Mouse (Mus musculus): ENCODE results near the gene Rhoa.
"Not testable (repeated sequence)": the region's sequence is repeated elsewhere in the genome, so short reads cannot be mapped to it uniquely, and the experiment has no call there.

Gene Rhoa

DNA sequence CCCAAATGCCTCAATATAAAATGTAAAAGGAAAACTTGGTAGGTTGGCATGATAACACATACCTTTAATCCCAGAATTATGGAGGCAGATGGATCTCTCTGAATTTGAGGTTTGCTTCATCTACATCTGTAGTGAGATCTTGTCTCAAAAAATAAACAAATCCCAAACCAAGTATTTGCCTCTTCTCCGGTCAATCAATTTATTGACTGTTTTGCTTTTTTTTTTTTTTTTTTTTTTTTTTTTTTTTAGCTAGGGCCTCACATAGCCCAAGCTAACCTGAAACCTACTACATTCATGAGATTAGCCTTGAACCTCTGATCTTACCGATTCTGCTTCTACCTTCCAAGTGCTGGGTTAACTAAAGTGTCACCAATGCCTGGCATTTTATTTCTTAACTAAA, 16.6 kb upstream of the Rhoa start:
- DNase-seq = no peak

DNA sequence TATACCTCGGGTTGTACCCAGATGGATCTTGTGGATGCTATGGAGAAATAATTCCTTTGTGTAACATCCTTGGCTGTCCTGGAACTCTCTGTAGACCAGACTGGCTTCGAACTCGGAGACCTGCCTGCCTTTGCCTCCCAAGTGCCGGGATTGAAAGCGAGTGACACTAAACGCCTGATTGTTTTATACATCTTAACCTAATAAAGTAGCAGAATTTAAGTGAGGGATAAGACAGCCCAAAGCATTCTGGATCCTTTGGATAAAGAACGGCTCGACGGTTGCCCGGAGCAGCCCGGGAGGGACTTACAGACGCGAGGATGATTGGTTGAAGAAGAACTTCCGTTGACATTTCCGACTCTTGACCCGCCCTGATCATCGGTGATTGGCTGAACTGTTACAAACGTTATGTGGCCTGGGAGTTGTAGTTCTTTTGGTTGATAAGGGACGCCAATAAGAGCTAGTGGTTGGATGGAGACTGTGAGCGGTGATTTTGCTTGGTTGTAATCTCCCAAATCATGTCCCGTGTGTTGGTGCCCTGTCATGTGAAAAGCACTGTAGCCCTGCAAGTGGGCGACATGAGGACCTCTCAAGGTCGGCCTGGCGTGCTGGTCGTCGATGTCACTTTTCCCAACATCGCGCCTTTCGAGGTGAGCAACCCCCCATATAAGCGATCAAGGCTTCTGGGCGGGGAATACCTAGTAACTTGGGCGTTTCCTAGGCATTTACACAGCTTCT, 15.7 kb upstream of the Rhoa start, which contains the start of gene Nicn1:
Gene Nicn1 (plus strand): TSS at position 414 of the 735 bp plus-strand sequence.
- DNase-seq = peak; percentile 73 to 76

DNA sequence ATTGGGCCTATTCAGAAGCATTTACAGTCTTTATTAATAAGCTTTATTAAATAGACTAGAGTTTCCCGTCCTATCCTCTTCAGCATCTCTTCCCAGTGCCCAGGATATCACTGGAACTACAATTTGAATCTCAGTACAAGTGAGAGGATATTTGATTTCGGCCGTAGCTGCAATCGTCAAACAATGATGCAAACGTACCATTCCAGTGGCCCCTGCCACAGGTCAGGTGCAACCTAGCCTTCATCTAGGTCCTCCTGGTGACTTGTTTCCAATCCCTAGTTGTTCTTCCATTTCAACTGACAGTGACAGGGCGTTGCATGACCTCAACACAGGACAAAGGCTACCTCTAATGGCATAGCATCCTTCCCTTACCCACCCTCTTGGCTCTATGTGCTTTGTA, 15.2 kb upstream of the Rhoa start:
- DNase-seq = no peak

DNA sequence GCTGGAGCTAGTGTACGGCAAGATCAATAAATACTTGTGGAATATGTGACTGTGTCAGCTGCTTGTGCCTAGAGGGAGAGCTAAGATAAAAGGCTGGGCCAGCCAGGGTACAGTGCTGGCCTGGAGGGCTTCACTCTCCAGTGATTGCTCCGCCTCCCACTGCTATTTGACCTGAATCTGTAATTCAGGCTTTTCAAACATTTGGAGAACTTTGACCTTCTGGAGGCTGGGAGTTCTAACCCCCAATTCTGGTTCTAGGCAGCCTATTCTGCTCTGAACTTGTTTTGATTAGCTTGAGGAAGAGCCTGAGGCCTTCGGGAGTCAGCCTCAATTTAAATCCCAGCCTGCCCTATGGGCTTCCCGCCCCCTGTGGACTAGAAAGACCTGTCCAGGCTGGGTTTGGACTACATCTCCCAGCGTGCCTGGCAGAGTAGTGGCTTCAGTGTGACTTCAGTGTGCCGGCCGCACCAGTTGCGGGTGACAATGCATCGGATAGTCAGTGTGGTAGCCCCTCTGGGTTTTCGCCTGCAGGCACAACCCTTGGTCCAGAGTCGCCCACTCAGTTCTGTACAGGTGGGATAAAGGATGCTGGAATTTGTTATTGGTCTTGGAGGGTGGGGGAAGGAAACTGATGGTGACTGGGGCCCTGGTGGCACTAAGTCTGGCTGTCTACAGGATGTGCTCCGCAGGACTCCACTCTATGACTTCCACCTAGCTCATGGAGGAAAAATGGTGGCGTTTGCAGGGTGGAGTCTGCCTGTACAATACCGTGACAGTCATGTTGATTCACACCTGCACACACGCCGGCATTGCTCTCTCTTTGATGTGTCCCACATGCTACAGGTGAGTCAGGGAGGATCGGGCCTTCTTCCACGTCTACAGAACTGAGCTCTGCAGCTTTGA, 9.2 kb upstream of the Rhoa start, which contains the start of gene Amt:
Gene Amt (plus strand): TSS at position 401 of the 903 bp plus-strand sequence.
- DNase-seq = no peak

DNA sequence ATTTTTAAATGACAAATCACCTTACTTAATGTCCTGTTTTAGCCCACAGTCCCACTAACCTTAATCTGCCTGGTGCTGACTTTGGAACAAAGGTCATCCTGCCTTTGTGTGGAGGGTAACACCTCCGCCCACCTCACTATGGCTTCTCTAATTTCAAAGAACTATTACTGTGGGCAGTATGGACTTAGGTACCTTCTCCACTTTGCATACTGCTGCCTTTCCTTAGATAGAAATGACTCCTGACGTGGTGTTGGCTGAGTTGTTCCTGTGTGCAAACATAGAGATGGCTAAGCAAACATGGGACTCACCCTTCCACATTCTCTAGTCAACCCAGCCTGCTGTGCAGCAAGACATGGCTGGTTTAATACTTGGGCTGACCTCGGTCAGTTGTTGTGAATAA, 4.1 kb upstream of the Rhoa start:
- no peak for DNase-seq

DNA sequence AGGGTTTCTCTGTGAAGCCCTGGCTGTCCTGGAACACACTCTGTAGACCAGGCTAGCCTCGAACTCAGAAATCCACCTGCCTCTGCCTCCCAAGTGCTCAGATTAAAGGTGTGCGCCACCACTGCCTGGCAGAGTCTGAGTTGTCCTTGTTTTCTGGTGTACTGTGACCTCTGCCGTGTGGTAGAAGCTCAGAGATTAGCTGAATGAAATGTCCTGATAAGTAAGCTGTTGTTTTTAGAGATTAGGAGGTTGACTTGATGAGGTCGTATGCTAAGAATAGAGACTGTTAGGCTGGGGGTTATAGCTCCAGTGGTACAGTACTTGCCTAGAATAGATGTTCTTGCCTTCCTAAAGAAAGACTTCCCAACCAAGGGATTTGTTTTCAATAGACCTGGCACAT, 1.2 kb upstream of the Rhoa start:
- DNase-seq = no peak

DNA sequence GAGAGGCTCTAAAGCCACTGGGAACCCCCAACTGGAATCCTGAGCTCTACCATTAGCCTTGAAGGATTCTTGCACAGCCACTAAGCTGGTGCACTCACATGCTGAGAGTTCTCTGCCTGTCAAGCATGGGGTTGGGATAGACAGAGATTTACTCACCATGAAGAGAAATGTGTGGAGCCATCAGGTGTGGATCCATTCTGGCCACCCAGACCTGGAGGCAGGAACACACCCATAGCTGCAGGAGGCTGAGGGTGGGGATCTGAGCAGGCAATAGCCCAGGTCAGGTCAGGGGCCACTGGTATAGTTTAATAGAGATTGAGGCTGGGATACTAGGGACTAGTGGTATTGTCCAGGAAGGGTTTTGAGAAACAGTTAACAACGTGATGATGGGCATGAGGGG, 759 bp upstream of the Rhoa start:
- DNase-seq = no peak

DNA sequence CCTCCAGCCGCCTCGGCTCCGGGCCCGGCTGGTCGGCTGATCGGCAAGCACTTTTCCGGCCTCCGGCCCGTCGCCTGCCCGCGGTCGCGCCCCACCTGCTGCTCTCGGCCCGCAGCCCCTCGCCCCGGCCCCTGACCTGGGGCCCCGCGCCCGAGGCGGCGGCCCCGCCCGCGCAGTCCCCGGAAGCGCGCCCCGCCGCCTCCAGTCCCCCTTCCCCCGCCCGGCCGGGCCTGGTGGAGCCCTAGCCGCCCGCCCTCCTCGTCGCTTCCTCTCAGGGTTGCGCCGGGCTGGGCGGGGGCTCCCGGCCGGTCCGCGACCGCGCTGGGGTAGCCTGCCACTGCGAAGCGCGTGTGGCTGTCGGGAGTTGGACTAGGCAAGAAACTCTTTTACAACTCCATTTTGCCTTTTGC, 647 bp downstream of the Rhoa start:
- peak; percentile 82 to 84 for DNase-seq

DNA sequence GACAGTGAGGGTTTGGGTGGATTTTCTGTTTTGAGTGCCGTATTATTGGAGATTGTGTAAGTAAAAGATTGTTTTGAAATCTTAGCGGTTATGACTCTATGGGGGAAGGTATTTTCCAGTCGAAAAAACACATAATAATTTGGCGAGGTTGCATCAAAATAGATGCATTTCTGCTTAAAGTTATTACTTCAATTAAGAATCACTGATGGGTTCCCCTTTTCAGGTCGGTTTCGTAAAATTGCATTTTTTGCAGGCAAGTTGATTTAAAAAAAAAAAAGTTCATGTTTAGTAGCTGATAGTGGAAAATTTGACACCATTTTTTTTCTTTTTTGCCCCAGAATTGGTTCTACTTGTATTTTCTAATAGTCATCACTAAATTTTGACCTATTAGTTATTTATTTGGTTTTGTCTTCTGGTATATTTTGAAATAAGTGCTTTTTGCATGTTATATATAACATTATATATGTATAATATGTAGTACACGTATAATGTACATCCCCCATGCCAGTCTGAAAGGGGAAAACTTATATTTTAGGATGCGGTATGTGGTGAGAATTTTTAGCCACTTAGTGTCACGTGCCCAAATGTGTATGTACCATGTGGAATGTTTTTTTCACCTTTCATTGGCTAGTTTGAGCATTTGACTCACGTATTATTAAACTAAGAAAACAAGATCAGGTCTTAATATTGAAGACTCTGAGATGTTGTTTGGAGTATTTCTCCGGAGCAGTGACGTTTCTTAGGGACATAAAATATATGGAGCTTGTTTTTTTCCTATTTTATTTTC, 1.3 kb downstream of the Rhoa start:
- no peak for DNase-seq

DNA sequence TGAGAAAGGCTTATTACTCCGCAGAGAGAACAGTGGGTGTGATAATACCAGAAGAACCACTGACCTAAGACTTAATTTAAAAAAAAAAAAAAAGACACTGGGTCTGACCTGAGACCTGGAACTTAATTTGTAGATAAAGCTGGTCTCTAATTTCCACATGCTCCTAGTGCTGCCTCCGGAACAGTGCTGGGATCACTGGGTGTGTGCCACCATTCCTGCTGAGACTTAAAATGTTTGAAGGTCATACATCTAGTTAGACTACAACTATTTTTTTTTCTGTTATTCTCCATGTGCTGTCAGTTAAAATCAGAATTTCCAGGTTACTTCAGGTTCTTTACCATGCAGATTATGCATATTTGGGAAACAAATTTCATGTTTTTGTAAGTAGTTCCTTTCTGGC, 2.2 kb downstream of the Rhoa start:
- no peak for DNase-seq

DNA sequence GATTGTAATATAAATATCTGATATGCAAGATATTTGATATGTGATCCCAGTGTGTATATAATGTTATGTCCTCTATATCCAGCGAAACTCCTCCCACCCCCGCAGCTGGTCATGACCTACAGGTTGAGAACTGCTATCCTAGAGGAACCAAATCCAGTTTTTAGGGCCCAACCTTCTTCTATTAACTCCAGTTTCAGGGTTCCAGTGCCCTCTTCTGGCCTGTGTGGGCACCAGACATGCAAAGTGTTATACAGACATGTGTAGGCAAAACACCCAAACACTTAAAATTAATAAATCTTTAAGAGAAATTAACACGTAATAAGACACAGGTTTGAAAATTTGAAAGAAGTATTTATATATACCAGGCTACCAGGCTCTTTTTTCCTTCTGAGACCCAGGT, 11.6 kb downstream of the Rhoa start:
- DNase-seq = no peak

DNA sequence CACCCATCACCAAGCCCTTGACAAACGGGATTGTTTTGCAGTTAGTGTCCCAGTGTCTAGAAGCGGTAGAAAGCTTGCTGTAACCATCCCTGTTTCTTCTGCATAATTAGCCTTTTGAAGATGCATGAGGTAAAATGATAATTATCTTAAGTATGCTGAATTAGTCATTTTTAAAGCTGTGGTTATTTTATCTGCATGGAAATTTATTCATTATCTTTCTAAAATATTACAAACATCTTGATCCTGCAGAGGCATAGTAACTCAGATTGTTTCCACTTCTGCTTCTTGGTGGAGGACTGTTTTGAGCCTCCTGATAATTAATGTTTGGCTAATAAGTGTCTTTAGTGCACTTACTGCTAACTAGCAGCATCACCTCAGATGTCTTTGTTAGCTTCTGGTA, 12.5 kb downstream of the Rhoa start:
- DNase-seq = no peak

DNA sequence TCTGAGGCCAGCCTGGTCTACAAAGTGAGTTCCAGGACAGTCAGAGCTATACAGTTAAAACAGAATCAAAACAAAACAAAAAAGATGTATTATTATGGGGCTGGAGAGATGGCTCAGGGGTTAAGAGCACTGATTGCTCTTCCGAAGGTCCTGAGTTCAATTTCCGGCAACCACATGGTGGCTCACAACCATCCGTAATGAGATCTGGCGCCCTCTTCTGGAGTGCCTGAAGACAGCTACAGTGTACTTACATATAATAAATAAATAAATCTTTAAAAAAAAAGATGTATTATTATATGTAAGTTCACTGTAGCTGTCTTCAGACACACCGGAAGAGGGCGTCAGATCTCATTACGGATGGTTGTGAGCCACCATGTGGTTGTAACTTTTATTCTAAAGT, 16.1 kb downstream of the Rhoa start:
- DNase-seq = not testable (repeated sequence)

DNA sequence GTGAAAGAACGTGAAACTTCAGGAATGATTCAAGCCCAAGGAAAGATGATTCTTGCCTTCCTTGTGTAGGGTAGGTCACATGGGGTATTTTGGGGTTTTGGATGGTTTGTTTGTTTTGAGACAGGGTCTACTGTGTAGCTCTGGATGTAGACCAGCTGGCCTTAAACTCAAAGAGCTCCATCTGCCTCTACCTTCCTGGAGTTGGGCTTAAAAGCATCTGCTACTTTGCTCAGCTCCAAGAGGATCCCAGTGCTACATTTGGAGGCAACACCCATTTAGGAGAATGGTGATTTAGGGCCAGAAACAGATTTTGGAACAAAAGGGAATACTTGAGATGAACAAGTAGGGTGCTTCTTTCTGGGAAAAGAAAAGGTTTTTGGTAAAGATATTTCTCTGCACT, 18.9 kb downstream of the Rhoa start:
- no peak for DNase-seq

DNA sequence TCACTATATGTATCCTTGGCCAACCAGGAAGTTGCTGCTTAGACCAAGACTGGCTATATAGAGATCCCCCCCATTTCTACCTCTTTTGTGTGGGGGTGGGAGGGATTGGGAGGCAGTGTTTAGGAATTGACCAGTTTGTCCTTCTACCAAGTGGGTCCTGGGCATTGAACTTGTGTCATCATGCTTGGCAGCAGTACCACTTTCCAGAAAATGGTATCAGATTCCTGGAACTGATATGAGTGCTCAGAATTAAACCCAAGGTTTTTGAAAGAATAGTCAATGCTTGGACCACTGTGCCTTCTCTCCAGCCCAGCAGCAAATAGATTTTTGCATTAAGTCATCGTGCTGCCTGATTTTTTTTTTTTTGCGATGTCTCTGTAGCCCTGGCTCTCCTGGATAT, 19.9 kb downstream of the Rhoa start:
- DNase-seq = no peak

DNA sequence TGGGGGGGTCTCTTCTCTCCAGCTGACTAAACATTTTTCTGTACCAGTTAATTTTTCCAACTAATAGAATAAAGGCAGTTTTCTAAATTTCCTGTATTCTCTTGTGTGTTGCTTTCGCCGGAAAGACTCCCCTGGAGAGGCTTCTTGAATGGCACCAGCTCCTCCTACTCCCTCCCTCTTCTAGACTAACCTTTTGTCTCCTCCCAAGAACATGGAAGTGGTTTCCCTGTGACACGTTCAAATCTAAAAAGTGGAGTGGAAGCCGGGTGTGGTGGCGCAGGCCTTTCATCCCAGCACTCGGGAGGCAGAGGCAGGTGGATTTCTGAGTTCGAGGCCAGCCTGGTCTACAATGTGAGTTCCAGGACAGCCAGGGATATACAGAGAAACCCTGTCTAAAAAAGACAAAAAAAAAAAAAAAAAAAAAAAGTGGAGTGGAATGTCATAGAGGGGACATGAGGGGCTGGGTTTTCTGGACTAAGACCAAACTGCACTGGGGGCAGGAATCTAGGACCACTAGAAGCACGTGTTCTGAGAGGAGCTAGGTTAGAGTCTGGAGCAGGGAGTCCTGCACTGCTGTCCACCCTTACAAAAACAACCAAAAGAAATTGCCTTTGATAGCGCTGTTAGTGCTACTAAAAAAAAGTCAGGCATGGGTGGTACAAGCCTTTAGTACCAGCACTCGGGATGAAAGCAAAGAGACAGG, 32.1 kb downstream of the Rhoa start:
- no peak for DNase-seq

DNA sequence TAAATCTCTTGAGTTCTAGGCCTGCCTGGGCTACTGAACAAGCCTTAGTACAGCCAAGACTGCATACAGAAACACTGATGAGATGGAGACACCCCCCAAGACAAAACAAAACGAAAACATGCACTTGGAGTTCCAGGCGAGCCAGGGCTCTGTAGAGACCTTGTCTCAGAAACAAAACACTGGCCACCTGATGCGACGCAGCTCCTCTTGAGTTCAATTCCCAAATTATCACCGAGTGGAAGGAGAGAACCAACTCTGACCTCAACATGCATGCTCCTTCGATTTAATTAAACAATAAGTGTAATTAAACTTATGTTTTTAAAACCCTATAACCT, 32.6 kb downstream of the Rhoa start:
- DNase-seq = no peak

DNA sequence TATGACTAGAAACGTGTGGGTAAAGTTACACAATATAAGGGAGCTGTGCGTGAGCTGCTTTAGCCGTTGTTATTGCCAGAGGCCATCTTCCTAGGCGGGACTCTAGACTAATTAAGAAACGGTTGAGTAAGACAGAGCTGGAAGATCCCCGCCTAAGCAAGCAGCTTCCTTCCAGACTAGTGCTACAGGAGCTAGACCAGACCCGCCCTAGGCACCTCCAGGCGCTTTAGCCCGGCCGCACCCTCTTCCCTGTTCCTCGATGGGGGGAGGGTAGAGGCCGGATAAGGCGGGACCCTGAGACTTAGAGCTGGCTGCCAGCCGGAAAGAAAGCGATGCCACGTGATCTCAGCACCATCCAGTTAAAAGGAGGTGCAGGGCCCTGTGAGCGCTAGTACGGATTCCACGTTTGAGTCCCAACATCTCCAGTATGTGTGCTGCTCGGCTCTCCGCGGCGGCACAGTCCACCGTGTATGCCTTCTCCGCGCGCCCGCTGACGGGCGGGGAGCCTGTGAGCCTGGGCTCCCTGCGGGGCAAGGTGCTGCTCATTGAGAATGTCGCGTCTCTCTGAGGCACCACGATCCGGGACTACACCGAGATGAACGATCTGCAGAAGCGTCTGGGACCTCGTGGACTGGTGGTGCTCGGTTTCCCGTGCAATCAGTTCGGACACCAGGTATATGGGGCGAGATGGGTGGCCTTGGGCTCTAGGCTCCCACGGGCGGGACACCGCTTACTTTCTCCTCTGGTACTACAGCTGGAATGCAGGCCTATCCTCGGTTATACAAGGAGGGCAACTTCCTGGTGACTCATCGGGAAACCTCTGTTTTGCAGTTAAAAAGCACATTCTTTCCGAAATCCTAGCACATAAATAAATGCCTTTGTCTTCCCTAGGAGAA, 33.2 kb downstream of the Rhoa start, which contains the start of gene Gpx1:
Gene Gpx1 (plus strand): TSS at position 18 of the 896 bp plus-strand sequence.
- DNase-seq = peak; percentile 81 to 86

DNA sequence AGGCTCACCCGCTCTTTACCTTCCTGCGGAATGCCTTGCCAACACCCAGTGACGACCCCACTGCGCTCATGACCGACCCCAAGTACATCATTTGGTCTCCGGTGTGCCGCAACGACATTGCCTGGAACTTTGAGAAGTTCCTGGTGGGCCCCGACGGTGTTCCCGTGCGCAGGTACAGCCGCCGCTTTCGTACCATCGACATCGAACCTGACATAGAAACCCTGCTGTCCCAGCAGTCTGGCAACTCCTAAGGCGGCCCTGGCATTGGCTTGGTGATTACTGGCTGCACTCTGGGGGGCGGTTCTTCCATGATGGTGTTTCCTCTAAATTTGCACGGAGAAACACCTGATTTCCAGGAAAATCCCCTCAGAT, 33.9 kb downstream of the Rhoa start:
- peak; percentile 13 to 27 for DNase-seq

DNA sequence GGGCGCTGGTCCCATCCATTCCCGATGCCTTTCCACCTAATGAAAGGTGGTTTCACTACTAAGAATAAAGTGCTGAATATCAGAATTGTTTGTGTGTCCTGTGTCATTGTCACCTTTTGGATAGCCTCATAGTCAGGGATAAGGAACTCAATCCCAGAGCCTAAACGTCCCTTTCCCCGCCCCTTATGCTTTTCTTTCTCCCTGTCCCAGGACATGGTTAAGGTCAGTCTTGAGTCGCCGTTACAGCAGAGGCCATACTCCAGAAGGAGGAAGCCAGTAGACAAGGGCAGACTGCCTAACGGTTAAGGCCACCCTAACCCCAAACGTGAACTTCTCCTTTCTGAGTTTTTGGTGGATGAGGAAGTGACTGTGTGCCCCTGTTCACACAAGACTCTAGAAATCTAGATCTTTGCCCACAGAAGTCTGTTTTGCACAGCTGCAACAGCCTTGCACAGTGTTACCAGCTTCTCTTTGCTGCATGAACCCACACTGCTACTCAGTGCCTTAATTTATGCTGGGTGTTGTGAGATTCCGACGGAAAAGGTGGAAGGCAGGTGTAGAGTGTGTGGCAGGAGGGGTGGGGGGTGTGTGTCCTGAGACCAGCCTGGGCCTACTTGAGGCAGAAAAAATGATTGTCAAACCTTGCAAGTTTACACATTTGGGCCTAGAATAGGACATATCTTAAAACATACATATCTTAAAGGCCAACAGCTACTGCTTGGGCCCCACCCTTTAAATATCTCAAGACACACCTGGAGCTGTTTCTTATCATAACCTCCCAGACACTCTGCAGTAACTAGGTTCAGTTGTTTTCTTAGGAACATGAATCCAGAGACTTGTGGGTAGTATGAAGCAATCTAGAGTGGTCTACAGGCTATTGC, 34.6 kb downstream of the Rhoa start:
- peak; percentile 26 to 44 for DNase-seq

DNA sequence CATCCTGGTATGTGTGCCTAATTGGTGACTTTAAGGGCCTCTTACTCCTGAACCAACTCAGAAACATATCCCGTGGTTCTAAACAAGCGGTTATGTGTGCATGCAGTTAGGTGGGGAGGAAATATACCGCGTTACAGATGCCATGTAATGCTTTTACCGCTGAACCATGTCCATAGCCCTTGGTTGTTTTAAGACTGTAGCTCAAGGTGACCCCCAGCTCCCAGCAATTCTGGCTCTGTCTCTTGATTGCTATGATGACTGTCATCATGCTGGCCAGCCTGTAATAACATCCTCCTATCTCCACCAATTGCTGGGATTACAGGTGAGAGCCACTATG, 35.2 kb downstream of the Rhoa start:
- no peak for DNase-seq
